Mouse (Mus musculus) heart, postnatal 10 days (tissue): ENCODE data around the gene Smpd1. TPM values are rescaled to one million over a fixed set of nuclear protein-coding genes. Genes with fewer than 3 reads are reported as not detected.

Source experiments
- DNase-seq, 2 experiments: peaks; one replicate each; pipeline ENCODE4 v3.0.0; 2021
- intact Hi-C: fragments of 180-260 bp; cut with DNase I; formaldehyde crosslinking; loops from one replicate; pipeline ENCODE4 v1.15.1; 2025
- total RNA-seq, 2 experiments: library from RNA; stranded (reverse); gene quantifications; 2 replicates each; pipeline ENCODE4 v1.2.3; 2021

The Smpd1 gene
- total RNA-seq, 2 experiments from 2014 or later, result 120 to 137 TPM

- intact Hi-C loops, result loop anchor here (2.0 to 10.0 kb wide), 2 partner anchors 48 to 82 kb away; partner anchors contain the start of gene Smpd1
Measured at GRCm38 (mm10) chr7:105602860-105603623, 48.9 kb downstream of the Smpd1 start.

More at GRCm38 (mm10) chr7:105602860-105603623, 48.9 kb downstream of the Smpd1 start:
- DNase-seq, result peak; percentile 77 to 87

Other genes starting within 250 kb of the Smpd1 start
- gene Olfr689, start 243.2 kb upstream of the Smpd1 start, total RNA-seq, result not detected
- gene Olfr690, start 220.3 kb upstream of the Smpd1 start, total RNA-seq, result not detected
- under 1 TPM in 1 of 2 experiments, not detected in 1; 0.17 TPM for gene Olfr691, start 212.1 kb upstream of the Smpd1 start, total RNA-seq
- gene Olfr692, start 186.1 kb upstream of the Smpd1 start, total RNA-seq, result not detected
- not detected for gene Gm5901, start 179.3 kb upstream of the Smpd1 start, total RNA-seq
- 10 to 100 TPM; 25.8 to 26.1 TPM for gene Fam160a2, start 154.3 kb upstream of the Smpd1 start, total RNA-seq
- gene Cnga4, start 149.8 kb upstream of the Smpd1 start, total RNA-seq, result not detected
- gene Cckbr, start 128.6 kb upstream of the Smpd1 start, total RNA-seq, result not detected
- 10 to 100 TPM; 45.4 to 46.2 TPM for gene Cavin3, start 72.1 kb upstream of the Smpd1 start, total RNA-seq
- 10 to 100 TPM; 67.0 to 76.3 TPM for gene Apbb1, start 27.3 kb downstream of the Smpd1 start, total RNA-seq
- under 1 TPM; 0.17 to 0.34 TPM for gene Hpx, start 45.8 kb downstream of the Smpd1 start, total RNA-seq
- 10 to 100 TPM; 34.4 to 36.9 TPM for gene Trim3, start 79.2 kb downstream of the Smpd1 start, total RNA-seq
- gene Timm10b, start 85.7 kb downstream of the Smpd1 start, total RNA-seq, result 100 to 1,000 TPM in 1 of 2 experiments, 10 to 100 TPM in 1; 97.3 to 100 TPM
- gene Arfip2, start 86.1 kb downstream of the Smpd1 start, total RNA-seq, result 10 to 100 TPM; 24.1 to 24.5 TPM
- gene Gm45799, start 86.2 kb downstream of the Smpd1 start, total RNA-seq, result 1 to 10 TPM; 1.1 to 3.0 TPM
- under 1 TPM; 0.45 to 0.72 TPM for gene Dnhd1, start 96.5 kb downstream of the Smpd1 start, total RNA-seq
- gene Ilk, start 182.2 kb downstream of the Smpd1 start, total RNA-seq, result 100 to 1,000 TPM; 156 to 157 TPM
- gene Rrp8, start 183.0 kb downstream of the Smpd1 start, total RNA-seq, result 10 to 100 TPM; 14.3 to 14.7 TPM
- 100 to 1,000 TPM; 102 to 108 TPM for gene Taf10, start 190.0 kb downstream of the Smpd1 start, total RNA-seq
- gene Tpp1, start 197.9 kb downstream of the Smpd1 start, total RNA-seq, result 10 to 100 TPM; 42.2 to 46.6 TPM
- gene Dchs1, start 233.3 kb downstream of the Smpd1 start, total RNA-seq, result 10 to 100 TPM; 30.6 to 34.2 TPM